Mouse (Mus musculus): ENCODE measurements around the gene Gga3.
A peak's percentile ranks its signal among the peaks of the same experiment; 100 is the strongest.

The Gga3 gene

GRCm38 (mm10) chr11:115612059-115612409 is 8.2 kb upstream of the Gga3 start:
- peak; percentile 35 to 43 for DNase-seq (ENCODE audit: low spot score in 2 of 2)

- DNase-seq (ENCODE audit: low spot score in 2 of 2): no peak
These were observed 7.3 kb upstream of the Gga3 start for GRCm38 (mm10) chr11:115611173-115611572.

GRCm38 (mm10) chr11:115609576-115609975 is 5.7 kb upstream of the Gga3 start:
- DNase-seq (ENCODE audit: low spot score in 2 of 2): no peak

GRCm38 (mm10) chr11:115608421-115609399 is 4.9 kb upstream of the Gga3 start:
- DNase-seq (ENCODE audit: low spot score in 2 of 2): no peak

GRCm38 (mm10) chr11:115606733-115607132 is 2.9 kb upstream of the Gga3 start:
- DNase-seq (ENCODE audit: low spot score in 2 of 2): no peak

GRCm38 (mm10) chr11:115604304-115604696 is 449 bp upstream of the Gga3 start:
- DNase-seq (ENCODE audit: low spot score in 2 of 2): no peak

GRCm38 (mm10) chr11:115603128-115603475 is 749 bp downstream of the Gga3 start:
- no peak for DNase-seq (ENCODE audit: low spot score in 2 of 2)

GRCm38 (mm10) chr11:115601174-115601573 is 2.7 kb downstream of the Gga3 start:
- no peak for DNase-seq (ENCODE audit: low spot score in 2 of 2)

GRCm38 (mm10) chr11:115600743-115601142 is 3.1 kb downstream of the Gga3 start:
- DNase-seq (ENCODE audit: low spot score in 2 of 2): no peak

- no peak for DNase-seq (ENCODE audit: low spot score in 2 of 2)
These were observed 4.1 kb downstream of the Gga3 start for GRCm38 (mm10) chr11:115599722-115600121.

- DNase-seq (ENCODE audit: low spot score in 2 of 2): no peak
These were observed 5.5 kb downstream of the Gga3 start for GRCm38 (mm10) chr11:115598309-115598708.

GRCm38 (mm10) chr11:115595209-115595608 is 8.6 kb downstream of the Gga3 start:
- DNase-seq (ENCODE audit: low spot score in 2 of 2): no peak

- DNase-seq (ENCODE audit: low spot score in 2 of 2): no peak
These were observed 13.2 kb downstream of the Gga3 start for GRCm38 (mm10) chr11:115590526-115591075.

GRCm38 (mm10) chr11:115587984-115588383 is 15.9 kb downstream of the Gga3 start:
- DNase-seq (ENCODE audit: low spot score in 2 of 2): no peak

- no peak for DNase-seq (ENCODE audit: low spot score in 2 of 2)
These were observed 17.4 kb downstream of the Gga3 start for GRCm38 (mm10) chr11:115586403-115586802.

- no peak for DNase-seq (ENCODE audit: low spot score in 2 of 2)
These were observed 18.2 kb downstream of the Gga3 start for GRCm38 (mm10) chr11:115585573-115586100.

- no peak for DNase-seq (ENCODE audit: low spot score in 2 of 2)
These were observed 19.3 kb downstream of the Gga3 start for GRCm38 (mm10) chr11:115584376-115585073.

- DNase-seq (ENCODE audit: low spot score in 2 of 2): no peak
These were observed 20.8 kb downstream of the Gga3 start for GRCm38 (mm10) chr11:115582913-115583606.

GRCm38 (mm10) chr11:115579080-115579479 is 24.8 kb downstream of the Gga3 start:
- no peak for DNase-seq (ENCODE audit: low spot score in 2 of 2)

- DNase-seq (ENCODE audit: low spot score in 2 of 2): no peak
These were observed 38.9 kb downstream of the Gga3 start for GRCm38 (mm10) chr11:115564961-115565360.

- DNase-seq (ENCODE audit: low spot score in 2 of 2): peak; percentile 96
These were observed 39.6 kb downstream of the Gga3 start, which contains the start of gene Nup85 for GRCm38 (mm10) chr11:115564064-115564809. Gene Nup85 (plus strand): TSS chr11:115564434.

Data from frontal cortex, postnatal 25 days (tissue).